Mouse (Mus musculus) adrenal gland, postnatal 36 days (tissue): ENCODE results near the gene Mllt10. TPM values are rescaled to one million over a fixed set of nuclear protein-coding genes. Genes with fewer than 3 reads are reported as not detected.

ENCODE experiments used
- DNase-seq, 2 experiments: peaks; one replicate each; pipeline ENCODE4 v3.0.0; 2021; ENCODE audit warnings: mixed read lengths in 1 of 2
- long read RNA-seq, 2 experiments: library from polyadenylated mRNA; stranded (forward); transcript quantifications; one replicate each; pipeline ENCODE4 v2.0.0; 2021; ENCODE audit warnings: borderline sequencing depth in 2 of 2
- total RNA-seq, 2 experiments: library from RNA; stranded (reverse); gene quantifications; 2 replicates each; pipeline ENCODE4 v1.2.3; 2021

Gene Mllt10
- total RNA-seq = 10 to 100 TPM; 46.8 to 47.7 TPM
- long read RNA-seq, experiment 1, partial matches to known transcripts = 3 of 16 reads
- long read RNA-seq, experiment 1, other reads (novel, unspliced or antisense) = 12 of 16 reads
- long read RNA-seq, experiment 2, partial matches to known transcripts = 4 of 6 reads
- long read RNA-seq, experiment 2, other reads (novel, unspliced or antisense) = 2 of 6 reads

GRCm38 (mm10) chr2:18055016-18055928, at the start of gene Mllt10:
Gene Mllt10, plus strand, starts transcription at chr2:18055237.
- DNase-seq = peak in 1 of 2 experiments; percentile 45

- DNase-seq = no peak
Observed at GRCm38 (mm10) chr2:18011226-18011625, 43.8 kb upstream of the Mllt10 start.

- no peak for DNase-seq
Observed at GRCm38 (mm10) chr2:18012866-18013265, 42.2 kb upstream of the Mllt10 start.

GRCm38 (mm10) chr2:18015581-18015980, 39.5 kb upstream of the Mllt10 start:
- no peak for DNase-seq

- DNase-seq = no peak
Observed at GRCm38 (mm10) chr2:18016639-18017038, 38.4 kb upstream of the Mllt10 start.

- DNase-seq = no peak
Observed at GRCm38 (mm10) chr2:18017321-18017720, 37.7 kb upstream of the Mllt10 start.

- no peak for DNase-seq
Observed at GRCm38 (mm10) chr2:18019122-18019521, 35.9 kb upstream of the Mllt10 start.

GRCm38 (mm10) chr2:18022886-18023285, 32.2 kb upstream of the Mllt10 start:
- no peak for DNase-seq

- no peak for DNase-seq
Observed at GRCm38 (mm10) chr2:18025116-18025515, 29.9 kb upstream of the Mllt10 start.

GRCm38 (mm10) chr2:18025781-18026115, 29.3 kb upstream of the Mllt10 start:
- DNase-seq = no peak

GRCm38 (mm10) chr2:18026116-18026947, 28.7 kb upstream of the Mllt10 start:
- DNase-seq = peak; percentile 71 to 79

GRCm38 (mm10) chr2:18027448-18028139, 27.4 kb upstream of the Mllt10 start:
- peak; percentile 95 to 98 for DNase-seq

- DNase-seq = peak; percentile 96 to 97
Observed at GRCm38 (mm10) chr2:18028140-18029021, 26.7 kb upstream of the Mllt10 start.

- DNase-seq = no peak
Observed at GRCm38 (mm10) chr2:18029656-18030055, 25.4 kb upstream of the Mllt10 start.

- no peak for DNase-seq
Observed at GRCm38 (mm10) chr2:18030581-18030980, 24.5 kb upstream of the Mllt10 start.

GRCm38 (mm10) chr2:18031271-18031821, 23.7 kb upstream of the Mllt10 start:
- DNase-seq = peak in 1 of 2 experiments; percentile 52

- peak; percentile 51 to 65 for DNase-seq
Observed at GRCm38 (mm10) chr2:18031831-18032537, 23.1 kb upstream of the Mllt10 start.

- DNase-seq = no peak
Observed at GRCm38 (mm10) chr2:18032538-18032895, 22.5 kb upstream of the Mllt10 start.

- no peak for DNase-seq
Observed at GRCm38 (mm10) chr2:18033166-18034108, 21.6 kb upstream of the Mllt10 start.
